Mouse (Mus musculus) spleen, adult 2 months (tissue): ENCODE data around the gene A130010J15Rik.

Experiments used
- CTCF ChIP-seq: fragments of 200-500 bp; IDR thresholded peaks from 2 replicates; pipeline ENCODE4 v1.5.1; 2011; ENCODE audit warnings: mild to moderate bottlenecking, inconsistent platforms; ENCODE audit not compliant: insufficient read depth, insufficient read length, insufficient replicate concordance; ENCODE audit errors: extremely low read depth
- POLR2A ChIP-seq: fragments of 200-500 bp; IDR thresholded peaks from 2 replicates; pipeline ENCODE4 v1.6.1; 2011; ENCODE audit warnings: low read depth, low read length, inconsistent platforms

DNA sequence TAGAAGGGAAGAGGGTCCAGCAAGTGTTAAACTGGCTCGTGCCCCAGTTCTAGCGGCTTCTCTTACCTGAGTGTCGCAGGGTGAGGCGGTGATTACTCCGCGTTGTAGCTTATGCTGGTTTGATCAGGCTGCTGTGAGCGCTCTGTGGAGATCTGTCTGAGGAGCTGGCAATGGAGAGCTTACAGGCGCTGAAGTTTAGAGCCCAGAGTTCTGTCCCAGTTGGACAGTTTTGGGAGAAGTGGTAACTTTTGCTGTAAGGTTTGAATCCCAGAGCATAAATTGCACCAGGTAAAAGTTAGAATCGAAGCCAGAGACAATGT is 5.9 kb downstream of the A130010J15Rik start:
- TF ChIP-seq CTCF: no peak
- no peak for TF ChIP-seq POLR2A
